Mouse (Mus musculus): ENCODE data around the gene Mypop.

Gene Mypop

DNA sequence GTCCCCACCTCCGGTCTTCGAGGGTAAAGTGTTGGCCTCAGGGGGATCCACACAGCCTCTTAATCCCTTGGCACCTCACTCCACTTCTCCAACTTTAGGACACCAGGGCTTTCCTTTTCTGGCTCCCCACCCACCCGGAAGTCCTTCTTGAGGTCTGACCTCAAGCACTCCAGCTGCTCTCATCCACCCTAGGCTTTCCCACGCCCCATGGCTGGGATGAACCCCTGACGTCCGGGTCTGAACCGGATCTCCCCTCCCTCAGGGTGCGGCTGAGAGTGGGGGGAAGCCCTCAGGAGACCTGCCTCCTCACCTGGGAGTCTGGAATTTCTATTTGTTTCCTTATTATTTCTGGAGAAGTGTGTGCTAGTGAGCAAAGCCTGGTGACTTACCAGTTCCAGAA lies 30.0 kb downstream of the Mypop start:
- DNase-seq (ENCODE audit: low spot score), result no peak

DNA sequence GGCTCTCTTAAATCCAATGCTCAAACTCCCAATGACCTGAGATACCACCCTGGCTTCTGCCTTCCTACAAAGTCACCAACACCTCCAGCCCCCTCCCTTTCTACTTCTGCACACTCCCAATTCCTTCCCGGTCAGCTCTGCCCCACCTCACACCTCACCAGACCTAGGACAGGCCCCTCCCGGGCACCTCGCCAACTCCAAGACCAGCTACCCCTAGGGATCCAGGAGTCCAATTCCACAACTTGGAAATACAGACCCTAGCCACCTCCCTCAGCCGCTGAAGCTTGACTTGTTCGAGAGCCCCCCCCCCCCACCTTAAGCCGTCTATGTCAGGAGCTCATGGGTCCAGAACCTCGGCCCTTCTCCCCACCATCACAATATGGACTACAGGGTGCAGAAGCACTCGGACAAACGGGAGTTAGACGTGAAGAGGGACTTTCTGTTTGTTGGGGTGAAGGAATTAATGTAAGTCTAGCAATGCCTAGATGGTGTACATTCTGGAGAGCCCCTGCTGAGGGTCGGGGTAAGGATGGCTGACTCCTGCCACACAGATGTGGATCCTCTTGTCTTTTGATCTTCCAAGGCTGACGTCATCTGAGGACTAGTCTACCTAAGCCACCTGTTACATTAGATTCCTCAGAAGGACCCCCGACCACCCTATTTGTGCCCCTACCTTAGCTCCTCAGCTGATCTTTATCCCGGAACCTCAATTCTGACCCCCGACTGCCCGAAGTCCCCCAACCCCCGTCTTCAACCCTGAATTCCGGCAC lies 31.3 kb downstream of the Mypop start:
- no peak for DNase-seq (ENCODE audit: low spot score)

DNA sequence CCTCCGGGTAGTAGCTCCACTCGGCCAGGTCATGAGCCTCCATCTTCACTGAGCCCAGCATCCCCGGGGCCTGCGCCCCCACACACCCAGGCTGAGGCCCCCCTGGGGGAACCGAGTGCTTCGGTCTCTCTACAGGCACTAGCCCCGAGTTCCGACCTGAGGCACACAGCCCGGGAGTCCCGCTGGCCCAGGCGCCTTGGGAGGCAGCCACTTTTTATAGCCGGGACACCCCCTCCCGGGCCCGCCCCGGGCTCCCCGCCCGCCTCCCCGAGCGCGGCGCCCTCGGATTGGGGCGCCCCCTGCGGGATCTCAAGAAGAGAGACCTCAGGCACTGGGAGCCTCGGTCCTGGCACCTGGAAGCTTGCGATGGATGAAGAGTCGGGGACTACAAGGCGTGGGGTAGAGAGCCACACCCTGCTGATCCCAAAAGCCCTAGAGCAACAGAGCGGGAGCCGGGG lies 32.3 kb downstream of the Mypop start, which contains the start of gene Foxa3:
TSS of gene Foxa3 (minus strand) at position 182 of the 458 bp plus-strand sequence.
- no peak for DNase-seq (ENCODE audit: low spot score)

DNA sequence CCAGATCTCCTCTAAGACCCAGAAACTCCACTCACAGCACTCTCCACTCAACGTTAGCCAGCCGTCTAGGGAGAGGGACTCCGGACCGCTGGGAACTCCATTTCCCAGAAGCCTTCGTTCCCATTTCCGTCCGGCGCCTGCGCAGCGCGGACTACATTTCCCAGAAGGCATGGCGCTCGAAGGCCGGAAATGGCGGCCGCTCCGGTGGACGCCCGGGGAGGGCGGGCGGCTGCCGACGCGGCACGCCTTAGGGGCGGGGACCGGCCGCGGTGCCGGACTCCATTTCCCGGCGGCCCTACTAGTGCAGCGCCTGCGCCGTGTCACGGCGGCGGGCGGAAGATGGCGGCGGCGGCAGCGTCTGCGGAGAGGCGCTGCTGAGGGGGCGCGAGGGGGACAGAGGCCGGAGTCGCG lies 33.1 kb downstream of the Mypop start, which contains the start of gene Sympk:
TSS of gene Sympk (plus strand) at position 282 of the 411 bp plus-strand sequence.
- DNase-seq (ENCODE audit: low spot score), result peak; percentile 80

DNA sequence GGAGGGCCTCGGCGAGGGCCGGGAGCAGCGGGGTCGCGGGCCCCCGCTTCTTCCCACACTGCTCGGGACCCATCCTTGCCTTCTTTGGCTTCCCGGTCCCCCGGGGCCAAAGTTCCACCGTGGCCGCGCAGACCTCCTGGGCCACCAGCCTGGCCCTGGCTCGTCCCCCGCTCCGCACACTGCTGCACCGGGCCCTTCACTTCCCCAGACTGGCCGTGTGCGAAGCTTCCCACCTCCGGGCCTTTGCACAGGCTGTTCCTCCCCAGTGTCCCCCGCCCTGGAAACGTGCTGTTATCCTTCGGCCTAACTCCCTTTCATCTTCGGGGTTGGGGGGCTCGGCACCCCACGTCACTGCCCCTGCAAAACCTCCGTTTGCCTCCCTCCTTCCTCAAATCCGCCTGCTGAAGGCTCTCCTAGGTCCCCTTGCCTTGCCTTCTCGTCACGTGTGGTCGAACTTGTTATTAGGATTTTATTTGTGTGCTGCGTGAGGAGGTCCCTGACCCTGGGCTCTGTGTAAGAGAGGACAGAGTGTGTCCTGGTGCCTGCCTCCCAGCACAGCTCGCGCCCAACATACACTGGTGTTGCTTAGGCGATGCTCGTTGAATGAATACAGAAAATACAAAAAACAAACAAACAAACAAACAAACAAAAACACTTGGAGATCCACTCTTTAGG lies 33.7 kb downstream of the Mypop start:
- DNase-seq (ENCODE audit: low spot score), result no peak

DNA sequence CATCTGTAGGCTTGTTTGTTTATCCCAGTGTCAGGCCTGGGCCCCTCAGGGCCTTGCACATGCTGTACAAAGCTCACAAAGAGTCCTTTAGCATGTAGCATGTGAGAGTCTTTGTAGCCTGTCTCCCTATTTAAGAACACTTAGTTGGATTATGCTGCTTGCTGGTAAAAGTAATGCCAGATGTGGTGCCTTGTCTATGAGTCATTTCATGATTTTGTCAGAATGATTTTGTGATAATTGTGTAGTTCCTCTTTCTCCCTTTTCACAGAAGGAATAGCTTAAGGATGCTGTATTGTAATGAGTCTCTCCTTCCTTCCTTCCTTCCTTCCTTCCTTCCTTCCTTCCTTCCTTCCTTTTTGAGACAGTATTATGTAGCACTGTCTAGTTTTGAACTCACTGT lies 37.0 kb downstream of the Mypop start:
- no peak for DNase-seq (ENCODE audit: low spot score)

DNA sequence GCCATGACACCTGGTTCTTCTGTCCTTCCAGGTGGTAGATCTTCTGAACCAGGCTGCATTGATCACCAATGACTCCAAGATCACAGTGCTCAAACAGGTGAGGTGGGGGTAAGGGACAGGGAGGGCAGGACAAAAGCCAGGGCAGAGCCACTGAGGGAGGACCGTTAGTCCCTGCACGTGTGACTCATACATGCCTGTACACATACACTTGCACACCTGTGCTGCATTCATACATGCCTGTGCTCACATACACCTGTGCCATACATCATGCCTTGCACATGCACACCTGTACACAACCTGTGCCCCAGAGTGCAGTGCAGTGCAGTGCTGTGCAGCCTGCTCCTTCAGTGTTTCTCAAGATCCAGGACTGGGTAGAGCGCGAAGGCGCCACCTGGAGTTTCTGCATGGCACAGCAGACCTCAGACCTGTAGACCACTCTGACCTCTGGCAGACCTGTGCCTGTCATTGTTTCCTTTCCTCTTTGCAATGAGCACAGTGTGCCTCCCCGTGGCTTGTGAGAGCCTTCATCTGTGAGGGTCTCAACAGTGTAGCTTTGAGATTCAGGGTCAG lies 38.1 kb downstream of the Mypop start:
- no peak for DNase-seq (ENCODE audit: low spot score)

DNA sequence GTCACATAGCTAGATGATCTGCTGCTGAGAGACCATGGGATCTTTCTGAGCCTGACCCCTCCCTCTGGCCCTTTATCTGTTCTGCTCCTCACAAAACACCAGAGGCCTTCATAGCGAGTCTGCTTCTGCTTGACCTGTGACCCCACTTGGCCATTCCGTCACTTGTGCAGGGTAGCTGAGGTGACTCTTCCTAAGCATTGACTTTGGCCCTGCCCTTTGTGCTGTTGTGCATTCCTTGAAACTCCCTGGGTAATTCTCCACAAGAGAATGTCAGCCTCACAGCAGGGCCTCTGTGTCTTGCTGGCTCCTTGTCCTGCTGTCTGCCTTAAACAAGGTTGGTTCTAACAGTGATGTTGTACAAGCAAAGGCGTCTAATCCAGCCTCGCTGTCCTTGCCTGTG lies 40.6 kb downstream of the Mypop start:
- DNase-seq (ENCODE audit: low spot score), result no peak

DNA sequence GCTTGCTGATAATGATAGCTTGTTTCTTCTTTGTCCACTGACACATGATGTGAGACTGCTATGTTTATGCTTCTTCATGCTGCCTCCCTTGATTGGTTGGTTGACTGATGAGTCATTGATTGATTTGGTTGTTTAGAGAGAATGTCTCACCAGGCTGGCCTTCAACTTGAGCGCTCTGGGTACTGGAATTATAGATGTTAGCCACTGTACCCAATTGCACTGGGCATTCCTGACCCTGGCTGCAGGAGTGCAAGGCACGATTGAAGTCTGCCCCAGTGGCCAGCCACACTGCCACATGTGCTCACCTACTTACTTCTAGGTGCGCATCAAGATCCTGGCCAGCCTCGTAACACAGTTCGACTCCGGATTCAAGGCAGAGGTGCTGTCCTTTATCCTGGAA lies 53.6 kb downstream of the Mypop start:
- DNase-seq (ENCODE audit: low spot score), result no peak

DNA sequence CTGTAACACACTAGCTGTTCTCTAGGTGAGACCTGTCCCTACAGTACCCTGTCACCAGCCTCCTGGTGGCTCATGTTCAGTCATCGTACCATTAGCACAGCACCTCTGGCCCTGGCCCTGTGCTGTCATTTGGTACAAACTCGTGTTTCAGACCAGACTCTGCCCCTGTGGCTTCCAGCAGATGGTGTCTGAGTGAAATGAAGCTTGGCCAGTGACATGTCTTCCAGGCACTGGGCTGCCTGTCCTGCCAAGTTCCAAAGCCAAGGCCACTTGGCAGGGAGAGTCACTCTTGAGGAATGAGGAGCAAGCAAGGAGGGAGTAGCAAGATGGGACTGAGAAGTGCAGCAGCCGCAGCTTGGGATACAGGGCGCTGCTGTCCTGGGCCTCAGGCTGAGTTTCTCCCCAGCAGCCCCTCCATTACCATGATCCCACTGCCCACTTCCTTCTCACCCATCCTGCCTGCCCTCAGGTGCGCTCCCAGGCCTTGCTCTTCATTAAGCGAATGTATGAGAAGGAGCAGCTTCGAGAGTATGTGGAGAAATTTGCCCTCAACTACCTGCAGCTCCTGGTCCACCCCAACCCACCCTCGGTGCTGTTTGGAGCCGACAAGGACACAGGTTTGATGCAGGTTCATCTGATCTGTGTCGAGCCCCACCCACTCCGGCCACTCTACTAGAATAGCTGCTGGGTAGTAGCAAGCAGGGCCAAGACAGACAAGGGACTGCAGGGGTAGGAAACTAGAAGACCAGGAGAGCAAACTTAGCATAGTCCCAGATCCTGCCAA lies 55.4 kb downstream of the Mypop start:
- DNase-seq (ENCODE audit: low spot score), result no peak

DNA sequence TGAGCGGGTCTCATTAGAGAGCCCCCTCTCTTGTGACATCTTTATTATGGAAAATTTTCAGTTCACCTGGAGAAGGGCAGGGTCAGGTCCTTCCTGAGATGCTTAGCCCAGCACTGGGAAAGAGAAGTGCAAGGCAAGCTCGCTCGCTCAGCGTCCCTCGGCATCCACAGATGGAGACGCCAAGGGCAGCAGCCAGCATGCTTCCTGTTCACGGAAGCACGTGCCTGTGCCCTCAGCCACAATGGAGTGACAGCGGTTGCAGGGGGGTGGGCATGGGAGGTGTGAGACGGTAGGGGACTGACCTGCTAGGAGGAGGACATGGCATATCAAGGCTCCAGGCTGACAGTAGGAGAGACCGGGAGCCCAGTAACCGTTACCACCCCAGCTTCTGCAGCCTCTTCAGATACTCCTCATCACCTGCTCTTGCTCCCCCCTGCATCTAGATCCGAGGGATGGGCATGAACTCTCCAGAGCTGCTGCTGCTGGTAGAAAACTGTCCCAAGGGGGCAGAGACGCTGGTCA lies 57.0 kb downstream of the Mypop start:
- DNase-seq (ENCODE audit: low spot score), result no peak

DNA sequence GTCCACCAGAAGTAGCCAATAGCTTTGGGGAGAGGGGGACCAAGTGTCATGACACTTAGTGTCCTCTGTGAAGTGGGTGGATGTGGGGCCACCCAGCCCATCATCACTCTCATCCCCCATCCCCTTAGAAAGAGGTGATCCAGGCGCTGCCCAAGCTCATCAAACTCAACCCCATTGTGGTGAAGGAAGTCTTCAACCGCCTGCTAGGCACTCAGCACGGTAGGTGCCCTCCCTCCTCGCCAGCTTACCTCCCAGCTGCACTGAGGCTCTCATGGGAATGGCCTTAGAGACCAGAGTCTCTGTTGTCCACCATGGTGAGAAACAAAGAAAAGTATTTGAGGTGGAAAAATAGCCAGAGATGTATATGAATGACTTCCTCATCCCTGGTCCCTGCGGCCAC lies 58.2 kb downstream of the Mypop start:
- no peak for DNase-seq (ENCODE audit: low spot score)

DNA sequence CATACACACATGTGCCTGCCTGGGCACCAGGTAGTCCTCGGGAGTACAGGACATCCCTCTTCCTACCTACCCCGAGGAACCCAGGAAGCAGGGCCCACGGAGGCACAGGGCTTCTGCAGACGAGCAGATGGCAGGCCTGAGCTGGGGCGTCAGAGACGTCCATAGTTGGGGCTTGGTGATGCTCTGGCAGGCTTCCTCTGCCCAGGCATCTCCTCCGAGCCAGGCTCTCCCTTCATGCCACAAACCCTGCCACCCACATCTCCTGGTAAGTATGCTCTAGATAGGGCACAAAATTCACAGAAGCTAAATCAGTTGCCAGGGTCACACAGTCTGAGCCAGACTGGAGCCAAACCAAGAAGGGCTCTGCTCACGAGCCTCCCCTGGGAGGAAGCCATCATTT lies 59.1 kb downstream of the Mypop start:
- no peak for DNase-seq (ENCODE audit: low spot score)

DNA sequence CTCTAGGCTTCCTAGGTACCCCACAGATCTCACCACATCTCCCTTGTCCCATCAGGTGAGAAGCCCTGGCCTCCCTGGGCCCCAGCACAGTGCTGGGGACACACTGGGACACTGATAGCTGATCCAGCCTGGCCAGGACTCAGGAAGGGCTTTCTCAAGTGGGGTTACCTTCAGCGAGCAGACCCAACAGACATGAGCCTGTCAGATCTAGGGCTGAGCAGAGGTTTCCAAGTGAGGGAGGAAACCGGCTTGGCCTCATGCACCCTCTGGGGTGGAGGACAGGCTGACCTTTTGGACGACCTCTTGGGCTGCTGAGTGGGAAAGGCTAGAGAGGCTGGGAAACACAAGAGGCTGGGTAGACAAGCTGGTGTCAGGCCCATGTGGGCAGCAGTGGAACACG lies 60.1 kb downstream of the Mypop start:
- DNase-seq (ENCODE audit: low spot score), result no peak

Measured in layer of hippocampus, adult 9-10 months (tissue).